Mouse (Mus musculus): ENCODE measurements around the gene Phospho1.
"Not testable (repeated sequence)": the region's sequence is repeated elsewhere in the genome, so short reads cannot be mapped to it uniquely, and the experiment has no call there.

Phospho1 gene

GRCm38 (mm10) chr11:95860071-95860490 is 35.8 kb downstream of the Phospho1 start:
- DNase-seq (ENCODE audit: low spot score) = no peak

GRCm38 (mm10) chr11:95861397-95861796 is 37.1 kb downstream of the Phospho1 start:
- no peak for DNase-seq (ENCODE audit: low spot score)

GRCm38 (mm10) chr11:95869442-95869841 is 45.1 kb downstream of the Phospho1 start:
- no peak for DNase-seq (ENCODE audit: low spot score)

- no peak for DNase-seq (ENCODE audit: low spot score)
Measured at GRCm38 (mm10) chr11:95869918-95870470, 45.7 kb downstream of the Phospho1 start.

- no peak for DNase-seq (ENCODE audit: low spot score)
Measured at GRCm38 (mm10) chr11:95875804-95876203, 51.5 kb downstream of the Phospho1 start.

- no peak for DNase-seq (ENCODE audit: low spot score)
Measured at GRCm38 (mm10) chr11:95876296-95876695, 52.0 kb downstream of the Phospho1 start.

GRCm38 (mm10) chr11:95879861-95880260 is 55.6 kb downstream of the Phospho1 start:
- not testable (repeated sequence) for DNase-seq (ENCODE audit: low spot score)

All from ovary, postnatal 10 days (tissue).